Mouse (Mus musculus) cortical plate, adult 2 months (tissue): ENCODE results near the gene Olfr1415.

ENCODE experiments used
- CTCF ChIP-seq: fragments of 200-500 bp; IDR thresholded peaks from 2 replicates; pipeline ENCODE4 v1.5.1; 2011; ENCODE audit warnings: mild to moderate bottlenecking, control low read depth, low read length; ENCODE audit not compliant: insufficient read depth; ENCODE audit errors: extremely low read depth
- POLR2A ChIP-seq: fragments of 200-500 bp; IDR thresholded peaks from 2 replicates; pipeline ENCODE4 v1.6.1; 2011; ENCODE audit warnings: mild to moderate bottlenecking, low read length, control low read depth; ENCODE audit not compliant: insufficient read depth; ENCODE audit errors: extremely low read depth

DNA sequence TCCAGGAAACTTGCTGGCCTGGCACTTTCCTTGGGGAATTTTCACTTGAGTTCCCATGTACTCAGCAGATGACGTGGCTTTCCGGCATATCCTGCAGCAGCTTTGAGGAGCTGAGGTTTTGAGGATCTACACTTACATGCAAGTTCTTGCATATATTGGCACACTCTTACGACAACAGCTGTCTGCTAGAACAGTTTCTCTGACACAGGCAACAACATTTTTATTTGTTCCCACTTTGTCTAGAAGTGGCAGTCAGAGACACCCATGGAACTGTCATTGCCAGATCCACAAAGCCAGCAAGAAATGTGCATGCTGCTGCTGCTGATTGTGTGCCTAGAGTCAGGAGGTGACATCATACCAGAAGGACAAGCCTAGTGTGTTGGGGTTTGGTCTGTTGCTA lies 27.9 kb upstream of the Olfr1415 start:
- no peak for TF ChIP-seq CTCF
- TF ChIP-seq POLR2A = no peak
